Mouse (Mus musculus): ENCODE data around the gene Gm42372. TPM values are rescaled to one million over a fixed set of nuclear protein-coding genes. Genes with fewer than 3 reads are reported as not detected.

Gm42372 gene
- polyA plus RNA-seq, 1 experiment, result 0.40 TPM

GRCm38 (mm10) chr7:16961678-16962077, 21.2 kb upstream of the Gm42372 start:
- Histone ChIP-seq H3K27me3 (ENCODE audit: control insufficient read depth, insufficient read depth, low read length) (no peaks in the 10 kb centered on the region), H3K4me1 (ENCODE audit: control insufficient read depth, insufficient read depth, insufficient read length) (no peaks in the 10 kb centered on the region), H3K4me3 (ENCODE audit: extremely low read depth, insufficient read depth, insufficient read length) (no peak overlapping the region), H3K36me3 (ENCODE audit: control insufficient read depth, insufficient read depth, low read length) (no peaks in the 10 kb centered on the region), H3K27ac (ENCODE audit: insufficient read depth, low read length) (no peak overlapping the region)
- TF ChIP-seq CTCF (IDR thresholded peaks at IDR 0.05; ENCODE audit: extremely low read depth, insufficient read depth, insufficient read length, insufficient replicate concordance) (no peak), POLR2A (IDR thresholded peaks at IDR 0.05; ENCODE audit: low read depth, low read length) (no peak)
- 71% methylated on average over 5 of the region's 5 CpGs for WGBS
- no peak for DNase-seq (ENCODE audit: low read depth in 1 of 2, low spot score in 2 of 2)

GRCm38 (mm10) chr7:16968414-16968813, 14.5 kb upstream of the Gm42372 start:
- Histone ChIP-seq H3K4me3 (ENCODE audit: extremely low read depth, insufficient read depth, insufficient read length) (no peak overlapping the region), H3K36me3 (ENCODE audit: control insufficient read depth, insufficient read depth, low read length) (no peaks in the 10 kb centered on the region), H3K27me3 (ENCODE audit: control insufficient read depth, insufficient read depth, low read length) (no peaks in the 10 kb centered on the region), H3K27ac (ENCODE audit: insufficient read depth, low read length) (no peak overlapping the region), H3K4me1 (ENCODE audit: control insufficient read depth, insufficient read depth, insufficient read length) (no peaks in the 10 kb centered on the region)
- 87% methylated on average over 6 of the region's 6 CpGs for WGBS
- no peak for DNase-seq (ENCODE audit: low read depth in 1 of 2, low spot score in 2 of 2)
- no peak for TF ChIP-seq POLR2A (IDR thresholded peaks at IDR 0.05; ENCODE audit: low read depth, low read length)
- no peak for TF ChIP-seq CTCF (IDR thresholded peaks at IDR 0.05; ENCODE audit: extremely low read depth, insufficient read depth, insufficient read length, insufficient replicate concordance)

- H3K27me3 ChIP-seq (ENCODE audit: control insufficient read depth, insufficient read depth, low read length), result no peaks in the 10 kb centered on the region
- H3K4me3 ChIP-seq (ENCODE audit: extremely low read depth, insufficient read depth, insufficient read length), result no peak overlapping the region
- 35% methylated on average over 3 of the region's 3 CpGs for WGBS
- no peaks in the 10 kb centered on the region for H3K4me1 ChIP-seq (ENCODE audit: control insufficient read depth, insufficient read depth, insufficient read length)
- H3K27ac ChIP-seq (ENCODE audit: insufficient read depth, low read length), result no peak overlapping the region
- no peaks in the 10 kb centered on the region for H3K36me3 ChIP-seq (ENCODE audit: control insufficient read depth, insufficient read depth, low read length)
- no peak for DNase-seq (ENCODE audit: low read depth in 1 of 2, low spot score in 2 of 2)
- TF ChIP-seq POLR2A (IDR thresholded peaks at IDR 0.05; ENCODE audit: low read depth, low read length) (no peak), CTCF (IDR thresholded peaks at IDR 0.05; ENCODE audit: extremely low read depth, insufficient read depth, insufficient read length, insufficient replicate concordance) (no peak)
Measured at GRCm38 (mm10) chr7:16971160-16971559, 11.7 kb upstream of the Gm42372 start.

GRCm38 (mm10) chr7:16974018-16974417, 8.9 kb upstream of the Gm42372 start:
- no peak overlapping the region for H3K4me3 ChIP-seq (ENCODE audit: extremely low read depth, insufficient read depth, insufficient read length)
- no peaks in the 10 kb centered on the region for H3K36me3 ChIP-seq (ENCODE audit: control insufficient read depth, insufficient read depth, low read length)
- 62% methylated on average over 6 of the region's 6 CpGs for WGBS
- no peaks in the 10 kb centered on the region for H3K27me3 ChIP-seq (ENCODE audit: control insufficient read depth, insufficient read depth, low read length)
- H3K4me1 ChIP-seq (ENCODE audit: control insufficient read depth, insufficient read depth, insufficient read length), result no peaks in the 10 kb centered on the region
- DNase-seq (ENCODE audit: low read depth in 1 of 2, low spot score in 2 of 2), result no peak
- TF ChIP-seq CTCF (IDR thresholded peaks at IDR 0.05; ENCODE audit: extremely low read depth, insufficient read depth, insufficient read length, insufficient replicate concordance), result no peak
- H3K27ac ChIP-seq (ENCODE audit: insufficient read depth, low read length), result no peak overlapping the region

- 83% methylated on average over 8 of the region's 8 CpGs for WGBS
- H3K4me3 ChIP-seq (ENCODE audit: extremely low read depth, insufficient read depth, insufficient read length), result no peak overlapping the region
- H3K27ac ChIP-seq (ENCODE audit: insufficient read depth, low read length), result no peak overlapping the region
- no peak for TF ChIP-seq POLR2A (IDR thresholded peaks at IDR 0.05; ENCODE audit: low read depth, low read length)
- TF ChIP-seq CTCF (IDR thresholded peaks at IDR 0.05; ENCODE audit: extremely low read depth, insufficient read depth, insufficient read length, insufficient replicate concordance), result no peak
- H3K36me3 ChIP-seq (ENCODE audit: control insufficient read depth, insufficient read depth, low read length), result no peaks in the 10 kb centered on the region
- no peaks in the 10 kb centered on the region for H3K27me3 ChIP-seq (ENCODE audit: control insufficient read depth, insufficient read depth, low read length)
- H3K4me1 ChIP-seq (ENCODE audit: control insufficient read depth, insufficient read depth, insufficient read length), result no peaks in the 10 kb centered on the region
- no peak for DNase-seq (ENCODE audit: low read depth in 1 of 2, low spot score in 2 of 2)
Measured at GRCm38 (mm10) chr7:16976298-16976697, 6.6 kb upstream of the Gm42372 start.

GRCm38 (mm10) chr7:16978173-16978572, 4.7 kb upstream of the Gm42372 start:
- H3K27me3 ChIP-seq (ENCODE audit: control insufficient read depth, insufficient read depth, low read length), result no peaks in the 10 kb centered on the region
- no peak for TF ChIP-seq POLR2A (IDR thresholded peaks at IDR 0.05; ENCODE audit: low read depth, low read length)
- TF ChIP-seq CTCF (IDR thresholded peaks at IDR 0.05; ENCODE audit: extremely low read depth, insufficient read depth, insufficient read length, insufficient replicate concordance), result no peak
- WGBS, result 73% methylated on average over 6 of the region's 6 CpGs
- H3K27ac ChIP-seq (ENCODE audit: insufficient read depth, low read length), result no peak overlapping the region
- H3K4me3 ChIP-seq (ENCODE audit: extremely low read depth, insufficient read depth, insufficient read length), result no peak overlapping the region
- no peaks in the 10 kb centered on the region; the same call in 1 of the 2 replicates for H3K4me1 ChIP-seq (ENCODE audit: control insufficient read depth, insufficient read depth, insufficient read length)
- DNase-seq (ENCODE audit: low read depth in 1 of 2, low spot score in 2 of 2), result no peak
- no peaks in the 10 kb centered on the region for H3K36me3 ChIP-seq (ENCODE audit: control insufficient read depth, insufficient read depth, low read length)

- Histone ChIP-seq H3K27ac (ENCODE audit: insufficient read depth, low read length) (no peak overlapping the region), H3K27me3 (ENCODE audit: control insufficient read depth, insufficient read depth, low read length) (no peaks in the 10 kb centered on the region), H3K4me3 (ENCODE audit: extremely low read depth, insufficient read depth, insufficient read length) (no peak overlapping the region), H3K4me1 (ENCODE audit: control insufficient read depth, insufficient read depth, insufficient read length) (no peaks in the 10 kb centered on the region; the same call in 1 of the 2 replicates), H3K36me3 (ENCODE audit: control insufficient read depth, insufficient read depth, low read length) (no peaks in the 10 kb centered on the region)
- 91% methylated on average over 3 of the region's 3 CpGs for WGBS
- DNase-seq (ENCODE audit: low read depth in 1 of 2, low spot score in 2 of 2), result no peak
- TF ChIP-seq POLR2A (IDR thresholded peaks at IDR 0.05; ENCODE audit: low read depth, low read length), result no peak
- TF ChIP-seq CTCF (IDR thresholded peaks at IDR 0.05; ENCODE audit: extremely low read depth, insufficient read depth, insufficient read length, insufficient replicate concordance), result no peak
Measured at GRCm38 (mm10) chr7:16978593-16978992, 4.3 kb upstream of the Gm42372 start.

Measured in spleen, adult 2 months (tissue).